Mouse (Mus musculus) olfactory bulb, adult 2 months (tissue): Measurements from ENCODE around the gene Cdc25b.

Experiments
- CTCF ChIP-seq: fragments of 200-500 bp; IDR thresholded peaks from 2 replicates; pipeline ENCODE4 v1.5.1; 2012; ENCODE audit warnings: low read depth, mild to moderate bottlenecking, low read length, moderate library complexity; ENCODE audit not compliant: insufficient read depth
- POLR2A ChIP-seq: fragments of 200-500 bp; IDR thresholded peaks from 2 replicates; pipeline ENCODE4 v1.6.1; 2012; ENCODE audit warnings: mild to moderate bottlenecking, low read depth, low read length, moderate library complexity; ENCODE audit not compliant: insufficient read depth

DNA sequence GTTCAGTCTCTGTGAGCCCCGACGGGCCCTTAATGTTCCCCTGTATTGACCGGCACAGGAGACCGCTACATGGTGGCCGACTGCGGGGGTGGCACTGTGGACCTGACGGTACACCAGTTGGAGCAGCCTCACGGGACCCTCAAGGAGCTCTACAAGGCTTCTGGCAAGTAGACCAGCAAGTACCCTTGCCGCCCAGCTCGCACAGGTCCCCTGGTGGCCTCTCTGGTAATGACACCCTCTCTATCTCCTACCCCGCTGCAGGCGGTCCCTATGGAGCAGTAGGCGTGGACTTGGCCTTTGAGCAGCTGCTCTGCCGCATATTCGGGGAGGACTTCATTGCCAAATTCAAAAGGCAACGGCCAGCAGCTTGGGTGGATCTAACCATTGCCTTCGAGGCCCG, 44.2 kb upstream of the Cdc25b start:
- no peak for TF ChIP-seq POLR2A
- TF ChIP-seq CTCF = 0 out of 2 replicates have a peak, but pooled peaks have one; percentile 15
